Mouse (Mus musculus): ENCODE measurements at regions not wholly inside any gene's neighbourhood (a gene's known extent, or its start where the extent isn't known, plus 50 kb on each side); places are given as distances from the start of the nearest gene placed in this dataset.
A peak's percentile ranks its signal among the peaks of the same experiment; 100 is the strongest.

- DNase-seq (ENCODE audit: low spot score in 2 of 2), result no peak
Observed at GRCm38 (mm10) chr9:43466883-43467282, 156.2 kb downstream of the Trim29 start.

- peak in 1 of 2 experiments; percentile 48 for DNase-seq (ENCODE audit: low spot score in 2 of 2)
Observed at GRCm38 (mm10) chr9:43469215-43469614, 158.6 kb downstream of the Trim29 start.

- no peak for DNase-seq (ENCODE audit: low spot score in 2 of 2)
Observed at GRCm38 (mm10) chr9:43472231-43472630, 161.6 kb downstream of the Trim29 start.

- no peak for DNase-seq (ENCODE audit: low spot score in 2 of 2)
Observed at GRCm38 (mm10) chr9:43473164-43473563, 162.5 kb downstream of the Trim29 start.

- DNase-seq (ENCODE audit: low spot score in 2 of 2), result no peak
Observed at GRCm38 (mm10) chr9:43473601-43474302, 163.1 kb downstream of the Trim29 start.

- DNase-seq (ENCODE audit: low spot score in 2 of 2), result no peak
Observed at GRCm38 (mm10) chr9:43474303-43474643, 163.6 kb downstream of the Trim29 start.

- no peak for DNase-seq (ENCODE audit: low spot score in 2 of 2)
Observed at GRCm38 (mm10) chr9:43480826-43481591, 170.4 kb downstream of the Trim29 start.

- peak in 1 of 2 experiments; percentile 38 for DNase-seq (ENCODE audit: low spot score in 2 of 2)
Observed at GRCm38 (mm10) chr9:43482101-43483090, 171.7 kb downstream of the Trim29 start.

GRCm38 (mm10) chr9:43483195-43483594 is 172.5 kb downstream of the Trim29 start:
- DNase-seq (ENCODE audit: low spot score in 2 of 2), result peak in 1 of 2 experiments; percentile 47

- DNase-seq (ENCODE audit: low spot score in 2 of 2), result no peak
Observed at GRCm38 (mm10) chr9:43483906-43484305, 173.3 kb downstream of the Trim29 start.

GRCm38 (mm10) chr9:43486704-43487103 is 176.1 kb downstream of the Trim29 start:
- DNase-seq (ENCODE audit: low spot score in 2 of 2), result no peak

GRCm38 (mm10) chr9:43489205-43489604 is 178.6 kb downstream of the Trim29 start:
- DNase-seq (ENCODE audit: low spot score in 2 of 2), result no peak

- no peak for DNase-seq (ENCODE audit: low spot score in 2 of 2)
Observed at GRCm38 (mm10) chr9:43491024-43491751, 180.5 kb downstream of the Trim29 start.

- DNase-seq (ENCODE audit: low spot score in 2 of 2), result no peak
Observed at GRCm38 (mm10) chr9:43492236-43493000, 181.8 kb downstream of the Trim29 start.

- no peak for DNase-seq (ENCODE audit: low spot score in 2 of 2)
Observed at GRCm38 (mm10) chr9:43498596-43498995, 187.9 kb downstream of the Trim29 start.

GRCm38 (mm10) chr9:43504270-43504932 is 193.8 kb downstream of the Trim29 start:
- DNase-seq (ENCODE audit: low spot score in 2 of 2), result no peak

GRCm38 (mm10) chr9:43505856-43506255 is 195.2 kb downstream of the Trim29 start:
- no peak for DNase-seq (ENCODE audit: low spot score in 2 of 2)

GRCm38 (mm10) chr9:43506276-43506675 is 195.6 kb downstream of the Trim29 start:
- no peak for DNase-seq (ENCODE audit: low spot score in 2 of 2)

- no peak for DNase-seq (ENCODE audit: low spot score in 2 of 2)
Observed at GRCm38 (mm10) chr9:43512806-43513205, 202.2 kb downstream of the Trim29 start.
